Mouse (Mus musculus) cerebellum, adult 2 months (tissue): Measurements from ENCODE around the gene Rnf39. TPM values are rescaled to one million over a fixed set of nuclear protein-coding genes. Genes with fewer than 3 reads are reported as not detected.

ENCODE experiments used
- DNase-seq, 2 experiments: peaks; one replicate each; pipeline ENCODE4 v3.0.0; 2021
- H3K27ac ChIP-seq: fragments of 200-500 bp; 2 replicates; pipeline ENCODE4 v1.5.1; 2012; ENCODE audit warnings: low read length, control low read depth, inconsistent platforms; ENCODE audit not compliant: insufficient read depth
- H3K27me3 ChIP-seq: fragments of 200-500 bp; 2 replicates; pipeline ENCODE4 v1.6.1; 2012; ENCODE audit warnings: inconsistent platforms, mild to moderate bottlenecking, low read length, moderate library complexity; ENCODE audit not compliant: control insufficient read depth, insufficient read depth
- H3K4me1 ChIP-seq: fragments of 200-500 bp; 2 replicates; pipeline ENCODE4 v1.6.1; 2011; ENCODE audit warnings: low read length; ENCODE audit not compliant: control insufficient read depth, insufficient read depth
- H3K4me3 ChIP-seq: fragments of 200-500 bp; replicated peaks from 2 replicates; pipeline ENCODE3; 2011; ENCODE audit warnings: mild to moderate bottlenecking, low read depth, low read length, control low read depth; ENCODE audit not compliant: insufficient read depth
- CTCF ChIP-seq: fragments of 200-500 bp; IDR thresholded peaks from 2 replicates; pipeline ENCODE4 v1.5.1; 2011; ENCODE audit warnings: low read depth, mild to moderate bottlenecking, control low read depth, low read length, moderate library complexity, borderline replicate concordance; ENCODE audit not compliant: insufficient read depth
- POLR2A ChIP-seq: fragments of 200-500 bp; IDR thresholded peaks from 2 replicates; pipeline ENCODE4 v1.6.1; 2011; ENCODE audit warnings: low read length, control low read depth, borderline replicate concordance; ENCODE audit not compliant: insufficient read depth
- WGBS: fragments of 180-500 bp; shearing (Covaris S2); methylation state at CpG from one replicate; pipeline ENCODE4 v1.1.7; 2018; 5-methylcytosine and 5-hydroxymethylcytosine counted together
- polyA plus RNA-seq: library from polyadenylated mRNA; depleted of rRNA; stranded (reverse); fragments of >200 nt; gene quantifications from 2 replicates; pipeline ENCODE4 v1.2.3, GENCODE M21; 2012; rRNA removed

The Rnf39 gene
- polyA plus RNA-seq, 1 experiment = 6.5 TPM

GRCm38 (mm10) chr17:36993770-36994325, 51.1 kb downstream of the Rnf39 start:
- WGBS = 93% methylated on average over 4 of the region's 4 CpGs
- no peak for DNase-seq
- Histone ChIP-seq H3K4me1 (no peaks in the 10 kb centered on the region), H3K27ac (no peak overlapping the region), H3K27me3 (no peaks in the 10 kb centered on the region), H3K4me3 (no peak overlapping the region)
- TF ChIP-seq CTCF (no peak), POLR2A (no peak)

DNA sequence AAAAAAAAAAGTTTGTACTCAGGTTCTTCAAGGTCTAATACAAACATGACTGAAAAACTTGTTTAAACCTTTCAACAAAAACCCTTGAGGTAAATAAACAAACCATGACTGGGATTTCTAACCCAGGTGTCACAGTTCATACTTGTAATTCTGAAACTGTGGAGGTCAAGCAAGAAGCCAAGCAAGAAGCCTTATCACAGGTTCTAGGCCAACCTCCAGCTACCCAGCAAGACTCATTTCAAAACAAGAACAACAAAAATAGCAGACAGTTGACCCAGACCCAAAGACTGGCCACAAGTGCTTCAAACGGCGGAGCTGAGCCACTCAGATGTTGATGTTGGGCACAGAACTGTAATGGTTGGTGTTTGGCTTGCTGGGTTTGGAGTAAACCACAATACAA, 51.8 kb downstream of the Rnf39 start:
- no peak for TF ChIP-seq POLR2A
- no peak for TF ChIP-seq CTCF
- Histone ChIP-seq H3K4me1 (no peaks in the 10 kb centered on the region), H3K4me3 (no peak overlapping the region), H3K27me3 (no peaks in the 10 kb centered on the region), H3K27ac (no peak overlapping the region)
- DNase-seq = no peak
- 93% methylated on average over 2 of the region's 2 CpGs for WGBS

- DNase-seq = no peak
- TF ChIP-seq POLR2A (no peak), CTCF (no peak)
- no peaks in the 10 kb centered on the region for H3K27me3 ChIP-seq
- H3K4me3 ChIP-seq = no peak overlapping the region
- H3K4me1 ChIP-seq = no peaks in the 10 kb centered on the region
- no peak overlapping the region for H3K27ac ChIP-seq
- WGBS = 69% methylated on average over 3 of the region's 3 CpGs
Measured at GRCm38 (mm10) chr17:36995448-36995847, 52.7 kb downstream of the Rnf39 start.

DNA sequence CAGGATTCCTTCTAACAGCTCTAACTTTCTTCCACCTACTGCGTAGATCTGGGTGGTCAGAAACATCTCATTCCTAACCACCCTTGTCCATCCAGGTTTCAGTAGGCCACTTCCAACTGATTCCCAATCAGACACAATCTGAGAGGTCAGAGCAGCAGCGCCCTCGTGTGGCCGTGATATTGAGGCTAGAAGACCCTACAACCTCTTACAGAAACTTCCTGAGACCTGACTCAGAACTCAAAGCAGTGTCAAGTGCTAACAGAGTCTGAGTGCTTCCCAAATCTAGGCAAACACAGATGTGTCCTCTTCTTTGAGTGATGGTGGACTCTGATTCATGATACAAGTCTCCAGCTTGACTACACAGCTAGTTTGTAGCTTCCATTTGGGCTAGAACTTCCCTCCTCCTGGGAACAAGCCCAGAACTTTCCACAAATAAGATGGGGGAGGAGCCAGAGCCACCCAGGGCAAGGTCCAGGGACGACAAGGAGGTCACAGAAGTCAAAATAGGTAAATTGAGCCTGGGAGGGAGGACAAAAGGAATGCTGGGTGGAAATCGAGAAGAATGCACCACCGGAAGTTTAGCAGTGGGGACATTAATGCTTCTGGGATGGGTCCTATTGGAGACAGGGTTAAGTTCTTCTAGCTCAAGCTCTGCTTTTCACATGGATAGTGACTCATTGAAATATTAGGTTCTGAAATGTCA, 54.5 kb downstream of the Rnf39 start:
- Histone ChIP-seq H3K4me1 (no peaks in the 10 kb centered on the region), H3K27ac (no peak overlapping the region), H3K27me3 (no peaks in the 10 kb centered on the region), H3K4me3 (no peak overlapping the region)
- DNase-seq = peak; percentile 67 to 74
- no peak for TF ChIP-seq POLR2A
- peak; percentile 69 for TF ChIP-seq CTCF
- 32% methylated on average over 7 of the region's 7 CpGs for WGBS

Other genes starting within 250 kb of the Rnf39 start
- not detected in 2 replicates for gene H2-M10.5, start 170.0 kb upstream of the Rnf39 start, polyA plus RNA-seq
- gene H2-M10.6, start 130.7 kb upstream of the Rnf39 start, polyA plus RNA-seq = not detected in 2 replicates
- gene Trim26, start 105.8 kb upstream of the Rnf39 start, polyA plus RNA-seq = 29.4 and 29.9 TPM in 2 replicates
- 0.14 and 0.15 TPM in 2 replicates for gene Trim15, start 75.7 kb upstream of the Rnf39 start, polyA plus RNA-seq
- gene Trim10, start 73.3 kb upstream of the Rnf39 start, polyA plus RNA-seq = 0.06 and 0.13 TPM in 2 replicates
- 0.07 TPM in 1 of 2 replicates, not detected in the other for gene Trim40, start 52.8 kb upstream of the Rnf39 start, polyA plus RNA-seq
- gene Trim31, start 44.8 kb upstream of the Rnf39 start, polyA plus RNA-seq = not detected in 2 replicates
- gene Ppp1r11, start 8.8 kb downstream of the Rnf39 start, polyA plus RNA-seq = 196 and 206 TPM in 2 replicates
- 37.5 and 40.6 TPM in 2 replicates for gene Znrd1, start 15.6 kb downstream of the Rnf39 start, polyA plus RNA-seq
- 6.7 and 7.8 TPM in 2 replicates for gene Znrd1as, start 15.7 kb downstream of the Rnf39 start, polyA plus RNA-seq
- gene 2410137M14Rik, start 38.3 kb downstream of the Rnf39 start, polyA plus RNA-seq = 0.29 TPM in 1 of 2 replicates, not detected in the other
- gene H2-M5, start 46.6 kb downstream of the Rnf39 start, polyA plus RNA-seq = 0.55 and 0.77 TPM in 2 replicates
- 10.3 and 12.0 TPM in 2 replicates for gene Zfp57, start 58.2 kb downstream of the Rnf39 start, polyA plus RNA-seq
- gene Mog, start 80.5 kb downstream of the Rnf39 start, polyA plus RNA-seq = 145 and 178 TPM in 2 replicates
- 403 and 405 TPM in 2 replicates for gene Gabbr1, start 103.0 kb downstream of the Rnf39 start, polyA plus RNA-seq
- gene Olfr90, start 145.6 kb downstream of the Rnf39 start, polyA plus RNA-seq = not detected in 2 replicates
- gene Olfr91, start 155.4 kb downstream of the Rnf39 start, polyA plus RNA-seq = not detected in 2 replicates
- gene Olfr92, start 177.2 kb downstream of the Rnf39 start, polyA plus RNA-seq = not detected in 2 replicates
- gene Olfr93, start 218.6 kb downstream of the Rnf39 start, polyA plus RNA-seq = not detected in 2 replicates